Mouse (Mus musculus): Measurements from ENCODE around the gene Specc1.

Specc1 gene

GRCm38 (mm10) chr11:62015071-62015654 lies 58.6 kb downstream of the Specc1 start:
- no peak for DNase-seq (ENCODE audit: low spot score in 2 of 2)

GRCm38 (mm10) chr11:62016985-62017384 lies 60.4 kb downstream of the Specc1 start:
- no peak for DNase-seq (ENCODE audit: low spot score in 2 of 2)

- DNase-seq (ENCODE audit: low spot score in 2 of 2), result no peak
Observed at GRCm38 (mm10) chr11:62018315-62019205, 62.0 kb downstream of the Specc1 start.

GRCm38 (mm10) chr11:62019857-62020256 lies 63.3 kb downstream of the Specc1 start:
- no peak for DNase-seq (ENCODE audit: low spot score in 2 of 2)

- DNase-seq (ENCODE audit: low spot score in 2 of 2), result no peak
Observed at GRCm38 (mm10) chr11:62020898-62021297, 64.3 kb downstream of the Specc1 start.

- no peak for DNase-seq (ENCODE audit: low spot score in 2 of 2)
Observed at GRCm38 (mm10) chr11:62022105-62022504, 65.5 kb downstream of the Specc1 start.

GRCm38 (mm10) chr11:62022718-62023493 lies 66.3 kb downstream of the Specc1 start:
- no peak for DNase-seq (ENCODE audit: low spot score in 2 of 2)

GRCm38 (mm10) chr11:62023494-62024233 lies 67.1 kb downstream of the Specc1 start:
- DNase-seq (ENCODE audit: low spot score in 2 of 2), result no peak

- DNase-seq (ENCODE audit: low spot score in 2 of 2), result no peak
Observed at GRCm38 (mm10) chr11:62024234-62024601, 67.7 kb downstream of the Specc1 start.

- DNase-seq (ENCODE audit: low spot score in 2 of 2), result no peak
Observed at GRCm38 (mm10) chr11:62024952-62025351, 68.4 kb downstream of the Specc1 start.

- DNase-seq (ENCODE audit: low spot score in 2 of 2), result no peak
Observed at GRCm38 (mm10) chr11:62025770-62026169, 69.2 kb downstream of the Specc1 start.

GRCm38 (mm10) chr11:62026345-62026815 lies 69.8 kb downstream of the Specc1 start:
- no peak for DNase-seq (ENCODE audit: low spot score in 2 of 2)

- DNase-seq (ENCODE audit: low spot score in 2 of 2), result no peak
Observed at GRCm38 (mm10) chr11:62027271-62027670, 70.7 kb downstream of the Specc1 start.

- no peak for DNase-seq (ENCODE audit: low spot score in 2 of 2)
Observed at GRCm38 (mm10) chr11:62027705-62028104, 71.1 kb downstream of the Specc1 start.

GRCm38 (mm10) chr11:62029171-62029570 lies 72.6 kb downstream of the Specc1 start:
- DNase-seq (ENCODE audit: low spot score in 2 of 2), result no peak

- DNase-seq (ENCODE audit: low spot score in 2 of 2), result no peak
Observed at GRCm38 (mm10) chr11:62034564-62034963, 78.0 kb downstream of the Specc1 start.

- DNase-seq (ENCODE audit: low spot score in 2 of 2), result no peak
Observed at GRCm38 (mm10) chr11:62035220-62035619, 78.7 kb downstream of the Specc1 start.

GRCm38 (mm10) chr11:62040122-62040521 lies 83.6 kb downstream of the Specc1 start:
- DNase-seq (ENCODE audit: low spot score in 2 of 2), result no peak

- no peak for DNase-seq (ENCODE audit: low spot score in 2 of 2)
Observed at GRCm38 (mm10) chr11:62044627-62045026, 88.1 kb downstream of the Specc1 start.

- no peak for DNase-seq (ENCODE audit: low spot score in 2 of 2)
Observed at GRCm38 (mm10) chr11:62045964-62046363, 89.4 kb downstream of the Specc1 start.

GRCm38 (mm10) chr11:62047817-62048640 lies 91.5 kb downstream of the Specc1 start:
- DNase-seq (ENCODE audit: low spot score in 2 of 2), result peak; percentile 42 to 75

All from spleen, postnatal 10 days (tissue).